Comparison of ENCODE assay signal across 22 mouse cellular contexts in the genomic region with DNA sequence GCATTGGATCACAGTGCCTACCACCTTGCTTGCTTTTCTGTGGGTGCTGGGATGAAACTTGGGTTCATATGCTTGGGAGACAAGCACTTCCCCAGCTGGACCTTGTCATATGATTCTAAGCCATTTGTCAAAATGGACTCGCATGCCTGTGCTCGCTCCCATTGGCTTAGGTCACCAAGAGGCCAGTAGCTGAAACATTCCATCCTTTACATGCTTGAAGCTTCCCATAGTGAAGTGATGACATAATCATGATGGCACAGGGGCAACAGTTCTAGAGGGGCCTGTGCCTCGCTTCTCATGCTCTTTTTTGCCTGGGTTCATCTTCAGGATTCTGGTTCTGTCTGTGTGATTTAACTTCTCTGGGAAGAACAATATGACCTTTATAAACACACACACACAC.
DNase-seq lines count a peak whose midpoint lies in the region; ATAC-seq lines count a peak whose summit lies in the region.
"Had no signal": no experiment of that assay in that cellular context is flagged by ENCODE, and none has a peak within 500 bp of the region (broad histone marks: within the 10 kb centered on the region; RNA-seq: fewer than 3 reads in every experiment).

No protein-coding gene starts in this region.

- H3K9ac ChIP-seq in embryonic facial prominence, embryonic 11.5 days (replicated peaks; ENCODE audit: low read length): no peak overlapping the region
- H3K9ac ChIP-seq in kidney, embryonic 14.5 days (ENCODE audit: low read depth, low read length): no peak overlapping the region
- no peak overlapping the region for H3K9ac ChIP-seq in embryonic facial prominence, embryonic 13.5 days
- no peak overlapping the region for H3K9ac ChIP-seq in forebrain, embryonic 12.5 days
- H3K9ac ChIP-seq: forebrain, embryonic 15.5 days; hindbrain, embryonic 13.5 days; limb, embryonic 12.5 days; liver, embryonic 14.5 days; midbrain, embryonic 15.5 days; stomach, embryonic 15.5 days had no signal

- no peaks in the 10 kb centered on the region for H3K4me1 ChIP-seq in embryonic facial prominence, embryonic 11.5 days (ENCODE audit: control insufficient read depth, insufficient read depth, low read length)
- H3K4me1 ChIP-seq in embryonic facial prominence, embryonic 10.5 days: peaks cover 15% of the 10 kb centered on the region
- peaks cover 22% of the 10 kb centered on the region; the same call in 1 of the 2 replicates for H3K4me1 ChIP-seq in kidney, embryonic 14.5 days (ENCODE audit: control insufficient read depth, insufficient read depth, low read length)
- H3K4me1 ChIP-seq in embryonic facial prominence, embryonic 13.5 days: peaks cover 7% of the 10 kb centered on the region
- H3K4me1 ChIP-seq in forebrain, embryonic 12.5 days: peaks cover 13% of the 10 kb centered on the region
- H3K4me1 ChIP-seq: forebrain, embryonic 15.5 days; stomach, embryonic 15.5 days had no signal

- DNase-seq in embryonic facial prominence, embryonic 11.5 days (ENCODE audit: low spot score): peak; percentile 24
- DNase-seq in embryonic facial prominence, embryonic 10.5 days (ENCODE audit: low spot score): no peak
- DNase-seq in kidney, postnatal 25 days: no peak
- DNase-seq in lung, postnatal 10 days: peak; percentile 36
- no peak for DNase-seq in retina, postnatal 1 day
- DNase-seq: adrenal gland, postnatal 14 days; cerebellum, adult 2 months; right cerebral cortex, adult 18-20 months; spleen, adult 18-20 months; thymus, adult 2 months had no signal

- H3K4me2 ChIP-seq in embryonic facial prominence, embryonic 11.5 days (ENCODE audit: low read depth, low read length): no peak overlapping the region
- H3K4me2 ChIP-seq in kidney, embryonic 14.5 days (replicated peaks; ENCODE audit: low read depth, low read length): no peak overlapping the region
- no peak overlapping the region for H3K4me2 ChIP-seq in embryonic facial prominence, embryonic 13.5 days
- H3K4me2 ChIP-seq in forebrain, embryonic 12.5 days: no peak overlapping the region
- H3K4me2 ChIP-seq: forebrain, embryonic 15.5 days; hindbrain, embryonic 13.5 days; limb, embryonic 12.5 days; midbrain, embryonic 15.5 days; stomach, embryonic 15.5 days had no signal

- H3K36me3 ChIP-seq in embryonic facial prominence, embryonic 11.5 days (replicated peaks; ENCODE audit: control insufficient read depth, insufficient read depth, low read depth, low read length): no peaks in the 10 kb centered on the region
- H3K36me3 ChIP-seq in embryonic facial prominence, embryonic 10.5 days (replicated peaks): no peaks in the 10 kb centered on the region
- no peaks in the 10 kb centered on the region for H3K36me3 ChIP-seq in kidney, embryonic 14.5 days (ENCODE audit: control insufficient read depth, insufficient read depth, low read length)
- no peaks in the 10 kb centered on the region for H3K36me3 ChIP-seq in embryonic facial prominence, embryonic 13.5 days
- H3K36me3 ChIP-seq in forebrain, embryonic 12.5 days (replicated peaks): no peaks in the 10 kb centered on the region
- H3K36me3 ChIP-seq: forebrain, embryonic 15.5 days; hindbrain, embryonic 13.5 days; limb, embryonic 12.5 days; midbrain, embryonic 15.5 days; stomach, embryonic 15.5 days had no signal

- no peaks in the 10 kb centered on the region for H3K27me3 ChIP-seq in embryonic facial prominence, embryonic 11.5 days (ENCODE audit: control insufficient read depth, insufficient read depth, low read length)
- H3K27me3 ChIP-seq in embryonic facial prominence, embryonic 10.5 days (replicated peaks; ENCODE audit: low read depth, poor library complexity, severe bottlenecking): no peaks in the 10 kb centered on the region
- H3K27me3 ChIP-seq in kidney, embryonic 14.5 days (ENCODE audit: control insufficient read depth, insufficient read depth, low read length): no peaks in the 10 kb centered on the region
- H3K27me3 ChIP-seq in embryonic facial prominence, embryonic 13.5 days: no peaks in the 10 kb centered on the region
- 0 out of 2 replicates have a peak, but pooled peaks cover 3% of the 10 kb centered on the region for H3K27me3 ChIP-seq in forebrain, embryonic 12.5 days
- H3K27me3 ChIP-seq: CH12.LX; forebrain, embryonic 15.5 days; hindbrain, embryonic 13.5 days; limb, embryonic 12.5 days; midbrain, embryonic 15.5 days; stomach, embryonic 15.5 days had no signal

- no peaks in the 10 kb centered on the region for H3K9me3 ChIP-seq in embryonic facial prominence, embryonic 11.5 days (replicated peaks; ENCODE audit: control insufficient read depth, low read length)
- no peaks in the 10 kb centered on the region for H3K9me3 ChIP-seq in embryonic facial prominence, embryonic 10.5 days
- no peaks in the 10 kb centered on the region for H3K9me3 ChIP-seq in kidney, embryonic 14.5 days (ENCODE audit: control insufficient read depth, low read length)
- H3K9me3 ChIP-seq in embryonic facial prominence, embryonic 13.5 days: no peaks in the 10 kb centered on the region
- no peaks in the 10 kb centered on the region for H3K9me3 ChIP-seq in forebrain, embryonic 12.5 days
- H3K9me3 ChIP-seq: forebrain, embryonic 15.5 days; hindbrain, embryonic 13.5 days; midbrain, embryonic 15.5 days; stomach, embryonic 15.5 days had no signal

- no peak overlapping the region for H3K27ac ChIP-seq in embryonic facial prominence, embryonic 11.5 days (replicated peaks; ENCODE audit: low read depth, low read length)
- H3K27ac ChIP-seq in embryonic facial prominence, embryonic 10.5 days (replicated peaks): no peak overlapping the region
- H3K27ac ChIP-seq in kidney, embryonic 14.5 days (ENCODE audit: low read depth, low read length): no peak overlapping the region
- H3K27ac ChIP-seq in embryonic facial prominence, embryonic 13.5 days: 0 out of 2 replicates have a peak overlapping the region, but pooled peaks have one; percentile 28
- no peak overlapping the region for H3K27ac ChIP-seq in forebrain, embryonic 12.5 days
- H3K27ac ChIP-seq: forebrain, embryonic 15.5 days; hindbrain, embryonic 13.5 days; left cerebral cortex, adult 2 months; limb, embryonic 12.5 days; liver, embryonic 14.5 days; midbrain, embryonic 15.5 days; stomach, embryonic 15.5 days had no signal

- no peak overlapping the region for H3K4me3 ChIP-seq in embryonic facial prominence, embryonic 11.5 days (ENCODE audit: low read depth, low read length)
- H3K4me3 ChIP-seq in embryonic facial prominence, embryonic 10.5 days: no peak overlapping the region
- H3K4me3 ChIP-seq in kidney, embryonic 14.5 days (ENCODE audit: low read length): no peak overlapping the region
- H3K4me3 ChIP-seq in embryonic facial prominence, embryonic 13.5 days: no peak overlapping the region
- H3K4me3 ChIP-seq in forebrain, embryonic 12.5 days (replicated peaks): no peak overlapping the region
- H3K4me3 ChIP-seq: erythroblast, embryonic 14.5 days; forebrain, embryonic 15.5 days; hindbrain, embryonic 13.5 days; left cerebral cortex, adult 2 months; limb, embryonic 12.5 days; midbrain, embryonic 15.5 days; stomach, embryonic 15.5 days had no signal

- no peak for ATAC-seq in embryonic facial prominence, embryonic 11.5 days (replicated peaks; ENCODE audit: insufficient number of reproducible peaks, low FRiP score, low TSS enrichment, low read depth)
- peak; percentile 66; the same call in 1 of the 2 replicates for ATAC-seq in kidney, embryonic 14.5 days (ENCODE audit: low FRiP score, low TSS enrichment)
- no peak for ATAC-seq in embryonic facial prominence, embryonic 13.5 days (ENCODE audit: insufficient number of reproducible peaks, insufficient read depth, low FRiP score, low TSS enrichment, low read depth)
- no peak for ATAC-seq in forebrain, embryonic 12.5 days (ENCODE audit: low FRiP score)
- ATAC-seq: forebrain, embryonic 15.5 days; midbrain, embryonic 15.5 days had no signal

- 71% methylated on average over 3 of the region's 3 CpGs for WGBS in embryonic facial prominence, embryonic 11.5 days
- 78% methylated on average over 3 of the region's 3 CpGs for WGBS in embryonic facial prominence, embryonic 10.5 days
- WGBS in kidney, embryonic 14.5 days: 45% methylated on average over 3 of the region's 3 CpGs
- WGBS in embryonic facial prominence, embryonic 13.5 days: 75% methylated on average over 3 of the region's 3 CpGs
- 81% methylated on average over 3 of the region's 3 CpGs for WGBS in forebrain, embryonic 12.5 days

Comparison
In these comparisons a context has a peak if more than half of its experiments do, and no peak if none do; other contexts are left out.
1. DNase-seq: peak in embryonic facial prominence, embryonic 11.5 days (single experiment) and lung, postnatal 10 days (single experiment); none in embryonic facial prominence, embryonic 10.5 days (single experiment), kidney, postnatal 25 days (0 of 2) and retina, postnatal 1 day (single experiment).